Mouse (Mus musculus) embryo, embryonic 11.5 days (tissue): ENCODE results near the gene Sbk3.
A peak's percentile ranks its signal among the peaks of the same experiment; 100 is the strongest.

ENCODE experiments used
- DNase-seq: peaks from one replicate; pipeline ENCODE4 v3.0.0-alpha.2; 2012; ENCODE audit warnings: low read depth, low spot score

Gene Sbk3

GRCm38 (mm10) chr7:4993347-4993998 lies 22.5 kb upstream of the Sbk3 start:
- DNase-seq, result no peak

GRCm38 (mm10) chr7:4988250-4988649 lies 17.3 kb upstream of the Sbk3 start:
- no peak for DNase-seq

GRCm38 (mm10) chr7:4976832-4977231 lies 5.9 kb upstream of the Sbk3 start:
- no peak for DNase-seq

DNA sequence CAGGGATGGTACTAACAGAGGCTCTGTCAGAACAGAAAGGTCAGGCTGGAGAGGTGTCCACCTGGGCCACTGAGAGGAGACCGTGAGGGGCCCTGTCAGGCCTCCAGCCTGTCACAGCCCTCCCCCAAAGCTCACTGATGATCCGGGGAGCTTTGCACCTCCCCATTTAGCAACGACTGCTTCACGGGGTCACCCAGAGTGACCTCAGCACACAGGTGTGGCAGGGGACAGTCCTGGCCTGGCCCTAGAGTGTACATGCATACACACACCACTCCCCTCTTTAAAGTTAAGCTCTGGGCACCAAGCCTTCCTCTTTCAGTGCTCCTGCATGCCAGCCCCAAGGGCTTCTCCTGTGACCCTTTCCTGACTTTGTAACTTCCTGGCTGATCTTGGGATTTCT lies 4.5 kb upstream of the Sbk3 start:
- no peak for DNase-seq

GRCm38 (mm10) chr7:4972321-4973047 lies 1.5 kb upstream of the Sbk3 start:
- DNase-seq, result no peak

DNA sequence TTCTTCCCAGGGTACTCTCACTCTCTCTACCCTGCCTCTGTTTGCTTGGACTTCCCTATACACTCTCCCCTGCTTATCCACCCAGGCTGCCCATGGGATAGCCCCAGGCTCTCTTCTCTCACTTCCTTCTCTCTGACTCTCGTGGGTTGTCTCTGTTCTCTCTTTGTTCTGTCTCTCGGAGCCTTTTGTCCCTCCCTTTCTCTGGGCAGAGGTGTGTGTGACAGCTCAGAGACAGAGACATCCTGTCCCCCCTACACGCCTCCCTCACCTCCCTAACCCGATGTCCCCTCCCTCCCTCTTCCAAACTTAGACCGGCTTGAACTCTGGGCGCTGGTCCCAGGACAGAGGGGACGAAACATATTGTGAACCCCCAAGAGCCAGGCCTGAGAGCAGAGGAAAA lies 742 bp upstream of the Sbk3 start:
- DNase-seq, result no peak

DNA sequence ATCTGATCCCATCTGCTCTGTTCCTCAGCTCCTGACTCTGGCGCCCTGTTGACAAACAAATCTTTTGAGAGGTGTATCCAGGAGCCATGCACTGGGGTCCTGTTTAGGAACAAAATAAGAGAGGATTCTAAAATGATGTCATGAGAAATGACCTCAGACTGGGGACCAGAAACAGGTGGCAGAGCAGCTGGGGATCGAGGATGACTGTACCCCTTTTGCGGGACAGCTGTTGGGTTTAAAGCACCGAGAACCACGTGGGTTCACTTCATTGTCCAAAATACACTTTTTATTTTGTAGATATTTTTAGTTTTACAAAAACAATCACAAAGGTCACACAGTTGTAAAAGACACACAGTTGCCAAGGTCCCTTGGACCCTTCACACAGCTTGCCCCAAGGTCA lies 6.0 kb downstream of the Sbk3 start:
- DNase-seq, result no peak

GRCm38 (mm10) chr7:4964272-4964671 lies 6.7 kb downstream of the Sbk3 start, which contains the start of gene Sbk2:
Sbk2 (minus strand) TSS chr7:4964406.
- DNase-seq, result peak; percentile 31

DNA sequence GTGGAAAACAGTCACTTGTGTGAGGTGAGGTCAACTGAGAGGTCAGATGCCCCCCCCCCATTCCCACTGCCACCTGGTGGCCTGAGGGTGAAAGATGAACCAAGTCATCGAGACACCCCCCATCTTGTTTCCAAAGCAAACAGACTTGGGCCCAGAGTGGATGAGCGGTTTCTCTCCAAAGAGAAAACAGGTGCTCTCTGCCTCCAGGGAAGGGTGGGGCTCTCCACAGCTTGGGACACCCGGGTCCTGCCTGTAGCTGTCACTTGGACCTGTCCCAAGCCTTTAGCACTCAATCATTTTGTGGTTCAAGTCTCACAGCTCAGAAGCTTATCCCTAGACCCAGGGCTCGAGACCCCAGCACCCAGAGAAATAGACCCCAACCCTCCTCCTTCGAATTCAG lies 7.4 kb downstream of the Sbk3 start:
- DNase-seq, result no peak

- no peak for DNase-seq
These were observed 13.6 kb downstream of the Sbk3 start for GRCm38 (mm10) chr7:4957361-4957760.

- DNase-seq, result no peak
These were observed 17.0 kb downstream of the Sbk3 start for GRCm38 (mm10) chr7:4953815-4954445.

DNA sequence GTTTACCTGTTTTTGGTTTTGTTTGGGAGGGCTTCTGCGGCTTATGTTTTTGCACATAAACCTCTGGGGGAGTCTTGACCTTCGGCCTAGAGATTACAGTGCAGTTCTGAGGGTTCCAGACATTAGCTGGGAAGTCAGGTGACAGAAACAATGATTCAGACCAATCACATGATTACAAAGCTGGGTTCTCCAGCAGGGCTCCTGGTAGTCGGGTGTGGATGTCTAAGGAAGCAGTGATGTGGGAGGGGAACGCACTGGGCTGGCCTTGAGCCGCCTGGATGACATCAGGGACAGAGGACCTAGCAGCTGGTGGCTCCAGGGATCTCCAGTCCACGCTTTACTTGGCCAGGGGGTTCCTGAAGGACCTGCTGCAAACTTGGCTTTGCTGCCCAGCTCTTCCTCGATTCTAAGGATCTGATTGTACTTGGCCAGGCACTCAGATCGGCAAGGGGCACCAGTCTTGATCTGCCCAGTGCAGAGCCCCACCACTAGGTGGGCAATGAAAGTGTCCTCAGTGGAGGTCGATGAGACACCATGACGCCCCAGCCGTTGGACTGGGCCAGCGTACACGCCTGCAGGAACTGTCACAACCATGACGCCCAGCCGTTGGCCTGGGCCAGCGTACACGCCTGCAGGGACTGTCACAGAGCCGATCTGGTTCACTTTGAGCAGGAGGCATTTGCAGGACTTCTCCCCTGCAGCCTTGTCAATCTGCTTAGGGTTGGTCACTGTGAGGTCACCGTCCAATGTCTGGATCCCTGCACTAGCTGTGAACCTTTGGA lies 20.2 kb downstream of the Sbk3 start:
- DNase-seq, result no peak

GRCm38 (mm10) chr7:4948386-4948785 lies 22.6 kb downstream of the Sbk3 start:
- no peak for DNase-seq

- DNase-seq, result no peak
These were observed 23.1 kb downstream of the Sbk3 start for GRCm38 (mm10) chr7:4947855-4948254.

- peak; percentile 81 for DNase-seq
These were observed 27.6 kb downstream of the Sbk3 start for GRCm38 (mm10) chr7:4943223-4943815.

DNA sequence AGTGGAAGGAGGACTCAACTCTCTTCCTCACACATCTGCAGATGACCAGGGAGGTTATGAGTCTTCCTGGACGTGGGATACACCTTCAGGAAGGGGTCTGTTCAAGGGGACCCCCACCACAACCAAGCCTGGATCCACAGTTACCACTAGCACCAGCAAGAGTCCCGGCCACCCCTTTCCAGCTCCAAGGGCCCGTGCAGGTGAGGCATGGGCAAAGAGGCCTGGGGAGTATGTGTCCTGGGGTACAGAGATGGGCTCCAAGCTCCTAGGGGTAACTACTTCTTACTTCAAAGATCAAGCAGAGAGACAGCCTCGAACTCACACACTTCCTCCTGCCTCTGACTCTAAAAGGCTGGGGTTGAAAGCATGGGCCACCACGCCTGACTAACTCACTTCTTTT lies 28.3 kb downstream of the Sbk3 start:
- DNase-seq, result no peak

DNA sequence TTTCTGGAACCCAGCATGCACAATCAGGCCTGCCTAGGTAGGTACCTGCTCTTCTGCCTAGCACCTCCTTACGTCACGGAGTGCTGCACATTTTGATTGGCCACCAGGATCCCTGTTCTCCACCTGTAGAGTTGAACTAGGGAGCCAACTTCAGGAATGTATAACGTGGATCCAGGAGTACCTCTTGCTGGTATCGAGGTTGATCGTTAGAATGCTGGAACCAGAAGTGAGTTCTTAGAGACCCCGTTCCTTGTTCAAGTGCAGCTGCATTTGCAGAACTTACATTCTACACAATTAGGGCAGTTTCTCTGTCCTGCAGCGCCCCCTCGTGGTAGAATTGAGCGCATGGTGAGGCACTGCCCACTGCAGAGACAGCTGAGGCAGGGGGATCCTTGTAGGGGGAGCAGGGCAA lies 30.9 kb downstream of the Sbk3 start:
- peak; percentile 70 for DNase-seq

GRCm38 (mm10) chr7:4938456-4938855 lies 32.5 kb downstream of the Sbk3 start:
- no peak for DNase-seq

DNA sequence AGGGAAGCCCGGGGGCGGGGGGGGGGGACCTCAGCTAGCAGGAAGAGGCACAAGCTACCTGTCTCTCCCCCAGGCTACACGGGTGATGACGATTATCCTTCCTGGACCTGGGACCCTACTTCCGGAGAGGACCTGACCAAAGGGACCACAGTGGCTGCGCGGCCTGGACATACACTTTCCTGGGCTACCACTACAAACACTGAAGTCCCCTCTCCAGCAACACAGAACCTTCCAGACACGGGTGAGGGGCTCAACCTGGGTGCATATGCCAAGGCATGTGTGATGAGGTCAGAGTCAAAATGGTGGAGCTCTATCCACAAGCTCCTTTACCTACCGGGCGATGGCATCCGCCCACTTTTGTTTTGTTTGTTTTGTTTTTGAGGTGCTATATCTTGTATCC lies 33.6 kb downstream of the Sbk3 start:
- DNase-seq, result no peak

DNA sequence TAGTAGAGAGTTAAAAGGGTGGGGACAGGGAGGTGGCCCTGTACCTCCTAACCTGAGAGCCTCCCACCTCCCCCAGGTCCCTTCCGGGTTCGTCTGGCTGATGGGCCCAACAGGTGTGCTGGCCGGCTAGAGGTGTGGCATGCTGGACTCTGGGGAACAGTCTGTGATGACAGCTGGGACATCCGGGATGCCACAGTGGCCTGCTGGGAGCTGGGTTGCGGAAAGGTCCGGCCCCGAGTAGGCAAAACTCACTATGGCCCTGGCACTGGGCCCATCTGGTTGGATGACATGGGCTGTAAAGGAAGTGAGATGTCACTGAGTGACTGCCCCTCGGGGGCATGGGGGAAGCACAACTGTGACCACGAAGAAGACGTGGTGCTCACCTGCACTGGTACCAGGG lies 34.1 kb downstream of the Sbk3 start:
- DNase-seq, result no peak

DNA sequence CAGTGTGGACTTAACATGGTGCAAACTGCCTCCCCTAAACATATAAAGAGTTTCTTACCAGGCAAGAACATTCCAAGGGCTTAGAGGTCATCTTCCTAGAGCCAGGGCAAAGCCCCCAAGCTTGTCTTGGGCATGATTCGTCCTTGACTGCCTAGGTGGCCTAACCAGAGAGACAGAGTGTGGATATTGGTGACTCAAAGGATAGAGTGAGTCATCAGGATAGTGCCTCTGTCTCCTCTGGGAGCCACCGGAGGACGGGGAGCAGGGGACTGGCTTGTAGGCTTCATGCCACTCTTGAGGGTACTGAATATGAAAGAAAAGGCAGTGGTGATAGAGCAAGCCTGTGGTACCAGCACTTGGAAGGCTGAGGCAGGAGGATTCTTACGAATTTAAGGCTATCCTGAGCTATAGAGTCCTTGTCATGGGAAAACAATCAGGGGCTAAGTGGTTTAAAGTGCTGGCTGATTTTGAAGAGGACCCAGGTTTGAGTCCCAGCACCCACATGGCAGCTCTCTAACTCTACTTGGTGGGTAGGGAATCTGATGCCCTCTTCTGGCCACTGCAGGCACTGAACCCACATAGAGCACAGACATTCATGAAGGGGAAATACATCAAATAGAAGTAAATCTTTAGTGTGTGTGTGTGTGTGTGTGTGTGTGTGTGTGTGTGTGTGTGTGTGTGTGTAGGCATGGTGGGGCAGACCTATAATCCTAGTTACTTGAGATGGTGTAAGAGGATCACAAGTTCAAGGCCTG lies 36.6 kb downstream of the Sbk3 start:
- no peak for DNase-seq
